Mouse (Mus musculus) heart, adult 9 months (tissue): ENCODE results near the gene Prkcz.

ENCODE experiments used
- DNase-seq, 2 experiments: peaks; one replicate each; pipeline ENCODE4 v3.0.0; 2022; ENCODE audit warnings: low spot score in 2 of 2

Prkcz gene

DNA sequence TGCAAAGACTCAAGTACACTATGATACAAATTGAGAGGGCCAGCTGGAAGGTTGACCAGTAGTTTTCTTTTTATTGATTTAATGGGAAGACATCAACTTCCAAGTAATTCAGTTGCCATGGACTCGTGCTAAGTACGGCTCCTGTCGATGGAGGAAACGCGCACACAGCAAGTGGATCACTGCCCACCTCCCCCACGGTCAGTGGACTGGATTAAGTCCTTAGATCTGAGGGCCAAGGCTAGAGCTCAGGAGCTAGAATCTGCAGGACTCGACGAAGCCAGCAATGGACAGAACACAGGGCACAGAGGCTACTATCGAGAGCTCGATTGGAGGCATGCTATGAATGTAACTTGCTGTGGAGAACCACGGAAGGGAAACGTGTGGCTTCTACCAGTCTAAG lies 52.5 kb downstream of the Prkcz start:
- no peak for DNase-seq

GRCm38 (mm10) chr4:155308068-155308467 lies 53.1 kb downstream of the Prkcz start:
- DNase-seq: peak; percentile 58 to 81

DNA sequence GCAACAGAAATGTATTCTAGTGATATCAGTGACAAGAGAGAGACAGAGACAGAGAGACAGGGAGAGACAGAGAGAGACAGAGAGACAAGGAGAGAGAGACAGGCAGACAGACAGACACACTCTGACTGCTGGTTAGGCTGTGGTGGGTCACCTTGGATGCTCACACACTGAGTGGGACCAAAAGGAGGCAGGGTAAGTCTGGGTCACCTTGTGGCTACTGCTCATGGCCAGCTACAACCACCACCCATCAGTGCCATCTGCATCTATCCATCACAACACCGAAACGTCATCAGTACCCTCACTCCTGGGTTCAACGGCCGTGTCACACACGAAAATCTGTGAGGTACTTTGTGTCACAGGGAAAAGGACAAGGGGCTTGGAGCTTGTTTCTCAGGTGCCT lies 53.6 kb downstream of the Prkcz start:
- no peak for DNase-seq

DNA sequence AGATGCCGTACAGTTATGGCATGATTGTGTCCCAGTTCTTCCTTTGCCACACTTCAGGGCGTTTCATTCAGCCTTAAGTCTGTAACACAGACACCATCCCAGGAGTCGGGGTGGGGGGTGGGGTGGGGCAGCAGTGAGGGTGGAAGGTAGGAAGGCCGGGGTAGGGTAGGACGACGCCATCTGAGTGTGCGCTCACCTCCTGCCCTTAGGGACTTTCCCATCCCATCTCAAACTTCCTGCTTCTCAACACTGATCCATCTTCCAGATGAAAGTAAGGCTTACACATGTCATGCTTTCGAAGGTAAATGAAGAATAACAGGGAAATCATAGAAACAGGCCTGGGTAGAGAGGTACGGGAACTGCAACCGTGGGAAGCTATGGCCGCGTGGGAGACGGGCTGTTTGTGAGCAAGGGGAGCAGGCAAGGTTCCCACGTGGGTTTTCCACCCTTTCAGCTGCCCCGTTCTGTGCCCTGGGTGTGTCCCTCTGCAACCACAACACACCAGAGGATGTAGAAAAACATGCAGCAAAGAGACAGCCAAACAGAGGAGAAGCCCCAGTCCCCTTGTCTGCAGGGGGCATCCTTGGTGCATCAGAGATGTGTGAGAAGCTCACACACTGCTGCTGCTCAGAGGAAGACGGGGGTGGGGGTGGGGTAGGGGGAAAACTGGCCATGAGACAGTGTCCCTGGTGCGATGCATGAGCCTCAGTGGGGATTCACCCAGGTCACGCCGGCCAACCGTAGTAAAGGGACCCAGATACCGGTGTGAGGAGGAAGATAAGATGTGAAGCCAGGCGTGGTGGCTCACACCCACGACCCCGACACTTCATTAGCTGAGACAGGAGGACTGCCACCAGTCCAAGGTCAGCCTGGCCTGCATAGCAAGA lies 54.6 kb downstream of the Prkcz start:
- no peak for DNase-seq

GRCm38 (mm10) chr4:155305531-155306031 lies 55.6 kb downstream of the Prkcz start:
- DNase-seq: no peak

GRCm38 (mm10) chr4:155304508-155305096 lies 56.6 kb downstream of the Prkcz start:
- no peak for DNase-seq

DNA sequence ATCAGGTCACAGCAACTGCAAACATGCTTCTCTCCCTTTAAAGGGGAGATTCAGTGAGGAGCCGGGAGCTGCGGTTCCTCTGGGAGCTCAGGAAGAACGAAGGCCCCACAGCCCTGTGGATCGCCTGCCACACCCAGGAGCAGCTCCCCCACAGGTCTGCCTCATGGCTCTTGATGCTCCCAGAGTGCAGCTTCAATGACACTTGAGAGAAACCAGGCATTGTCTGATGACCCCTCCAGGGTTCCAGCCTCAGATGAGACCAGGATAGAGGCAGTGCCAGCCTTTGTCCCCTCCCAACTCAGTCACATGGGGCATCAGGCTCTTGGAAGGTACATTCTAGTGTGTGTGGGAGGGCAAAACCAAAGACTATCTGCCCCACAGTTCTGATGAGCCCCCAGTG lies 59.2 kb downstream of the Prkcz start:
- no peak for DNase-seq

DNA sequence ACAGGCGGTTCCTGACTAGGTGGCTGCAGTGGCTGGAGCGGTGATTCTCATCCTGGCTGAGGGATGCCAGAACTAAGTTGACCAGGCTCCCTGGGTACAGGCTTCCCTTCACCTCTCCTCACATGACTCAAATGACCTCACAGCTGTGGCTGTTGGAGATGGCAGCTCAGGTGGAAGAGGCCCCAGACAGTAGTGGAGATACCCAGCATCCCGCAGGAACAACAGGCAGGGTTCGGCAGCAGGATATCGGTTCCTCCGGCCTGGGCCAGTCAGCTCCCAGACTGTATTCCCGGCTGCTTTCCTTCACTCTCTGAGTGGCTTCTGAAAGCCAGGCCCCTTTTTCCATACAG lies 60.1 kb downstream of the Prkcz start:
- DNase-seq: no peak

GRCm38 (mm10) chr4:155300421-155301097 lies 60.6 kb downstream of the Prkcz start:
- no peak for DNase-seq

GRCm38 (mm10) chr4:155298826-155299225 lies 62.3 kb downstream of the Prkcz start:
- DNase-seq: no peak

DNA sequence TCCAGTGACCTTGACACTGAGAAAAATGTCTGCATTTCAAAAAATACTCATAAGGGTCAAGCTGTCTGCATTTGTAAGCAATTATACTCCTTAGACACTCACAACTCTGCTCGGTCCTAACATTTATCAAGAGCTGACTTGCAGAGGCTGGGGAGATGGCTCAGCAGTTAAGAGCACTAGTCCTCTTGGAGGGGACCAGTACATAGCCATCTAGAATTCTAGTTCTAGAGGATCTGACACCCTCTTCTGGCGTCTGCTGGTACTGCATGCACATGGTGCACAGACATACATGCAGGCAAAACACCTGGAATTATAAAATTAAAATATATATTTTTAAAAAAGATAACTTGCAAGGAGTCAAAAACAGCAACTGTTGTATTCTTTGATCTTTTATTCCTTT lies 64.1 kb downstream of the Prkcz start:
- DNase-seq: no peak

GRCm38 (mm10) chr4:155295996-155296395 lies 65.2 kb downstream of the Prkcz start:
- no peak for DNase-seq

DNA sequence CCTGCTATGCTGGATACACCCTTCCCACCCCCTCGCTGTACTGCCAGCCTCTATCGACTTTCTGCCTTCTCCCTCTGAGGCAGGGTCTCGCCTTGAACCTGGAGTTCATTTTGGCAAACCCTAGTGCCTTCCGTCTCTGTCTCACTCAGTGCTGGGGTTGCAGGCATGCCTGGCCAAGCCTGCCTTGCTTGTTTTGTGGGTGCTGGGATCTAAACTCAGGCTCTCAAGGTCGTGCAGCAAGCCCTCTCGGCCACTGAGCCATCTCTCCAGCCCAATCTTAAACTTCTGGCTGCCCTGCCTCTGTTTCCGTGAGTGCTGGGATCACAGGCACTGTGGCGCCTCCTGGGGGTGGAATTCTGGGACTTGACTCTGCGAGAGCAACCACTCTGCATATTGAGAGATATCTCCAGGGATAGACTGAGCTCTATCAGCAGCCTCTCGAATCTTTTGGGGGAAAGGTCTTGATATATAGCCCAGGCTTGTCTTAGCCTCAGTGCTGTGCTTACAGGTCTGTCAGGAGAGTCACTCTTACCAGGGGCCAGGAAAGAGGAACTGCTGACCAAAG lies 66.1 kb downstream of the Prkcz start:
- DNase-seq: no peak

GRCm38 (mm10) chr4:155294381-155294780 lies 66.8 kb downstream of the Prkcz start:
- no peak for DNase-seq

GRCm38 (mm10) chr4:155292863-155293262 lies 68.3 kb downstream of the Prkcz start:
- DNase-seq: no peak

DNA sequence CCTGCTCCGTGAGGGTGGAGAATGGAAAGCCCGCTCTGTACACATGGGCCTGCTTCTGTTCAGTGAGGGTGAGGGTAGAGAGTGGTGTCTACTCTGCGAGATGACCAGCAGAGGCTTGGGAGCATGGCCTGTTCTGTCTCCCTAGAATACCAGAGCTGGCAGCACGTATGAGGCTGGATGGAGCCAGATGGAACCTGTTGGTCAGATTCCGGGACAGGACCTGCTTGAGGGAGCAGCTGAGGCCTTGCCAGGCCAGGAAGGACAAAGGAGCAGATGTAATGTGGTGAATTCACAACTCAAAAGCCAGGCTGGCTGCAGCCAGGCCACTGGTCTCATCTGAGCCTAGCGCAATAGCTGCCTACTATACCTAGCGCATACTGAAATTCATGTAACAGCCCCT lies 71.1 kb downstream of the Prkcz start:
- DNase-seq: no peak

GRCm38 (mm10) chr4:155288586-155288985 lies 72.6 kb downstream of the Prkcz start:
- DNase-seq: no peak

DNA sequence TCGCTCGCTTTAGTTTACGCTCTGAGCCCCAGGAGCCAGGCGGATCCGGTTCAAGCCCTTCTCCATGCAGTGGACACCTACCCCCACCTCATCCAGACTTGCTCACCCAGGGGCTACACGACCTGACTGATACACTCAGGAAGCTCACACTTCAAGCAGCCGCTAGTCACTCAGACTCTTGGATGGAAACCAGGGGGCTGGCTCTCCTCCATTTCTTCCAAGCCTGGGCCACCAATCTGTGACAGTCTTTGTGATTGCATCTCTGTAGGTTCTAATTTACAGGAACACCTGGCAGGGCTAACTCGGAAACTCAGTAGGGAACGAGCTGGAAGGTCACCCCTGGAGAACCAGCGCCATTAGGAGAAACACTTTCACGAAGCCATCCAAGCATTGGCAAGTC lies 73.4 kb downstream of the Prkcz start:
- no peak for DNase-seq

DNA sequence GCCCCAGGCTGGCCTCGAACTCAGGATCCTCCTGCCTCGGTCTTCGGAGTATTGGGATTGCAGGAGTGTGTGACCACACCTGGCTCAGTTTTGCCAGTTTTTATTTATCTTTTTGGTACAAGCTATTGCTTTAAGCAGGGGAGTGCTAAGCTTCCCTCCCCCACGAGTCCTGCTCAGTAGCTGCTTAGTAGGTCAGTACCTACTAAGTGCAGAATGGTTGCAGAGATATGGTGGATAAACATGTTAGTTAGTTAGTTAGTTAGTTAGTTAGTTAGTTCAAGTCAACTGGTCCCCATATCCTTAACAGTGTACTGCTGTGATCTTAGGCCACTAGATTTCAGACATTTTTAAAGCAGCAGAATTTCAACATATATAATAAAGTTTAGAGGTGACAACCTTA lies 75.1 kb downstream of the Prkcz start:
- no peak for DNase-seq

- DNase-seq: no peak
Observed at GRCm38 (mm10) chr4:155284521-155285379, 76.4 kb downstream of the Prkcz start.

DNA sequence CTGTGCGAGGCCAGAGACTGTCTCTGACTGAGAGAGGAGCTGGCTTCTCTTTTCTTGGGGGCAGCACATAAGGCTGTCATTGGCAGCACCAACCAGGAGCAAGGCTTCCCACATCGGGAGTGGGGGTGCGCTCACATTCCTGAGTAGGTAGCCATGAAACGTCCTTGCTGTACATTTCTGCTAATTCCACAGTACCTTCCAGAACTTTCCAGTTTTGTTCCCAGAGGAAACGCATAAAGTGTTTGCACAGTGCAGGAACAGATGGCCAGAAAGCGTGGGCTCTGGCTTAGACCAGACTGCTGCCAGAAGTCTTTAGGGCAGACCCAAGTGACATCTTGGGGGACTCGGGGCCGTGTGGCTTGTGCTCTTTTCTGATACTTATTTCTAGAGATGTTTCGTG lies 77.6 kb downstream of the Prkcz start:
- DNase-seq: no peak
